Mouse (Mus musculus): ENCODE data around the gene Pip4k2a. TPM values are rescaled to one million over a fixed set of nuclear protein-coding genes. Genes with fewer than 3 reads are reported as not detected.

Pip4k2a gene
- polyA plus RNA-seq, 1 experiment, result not detected

DNA sequence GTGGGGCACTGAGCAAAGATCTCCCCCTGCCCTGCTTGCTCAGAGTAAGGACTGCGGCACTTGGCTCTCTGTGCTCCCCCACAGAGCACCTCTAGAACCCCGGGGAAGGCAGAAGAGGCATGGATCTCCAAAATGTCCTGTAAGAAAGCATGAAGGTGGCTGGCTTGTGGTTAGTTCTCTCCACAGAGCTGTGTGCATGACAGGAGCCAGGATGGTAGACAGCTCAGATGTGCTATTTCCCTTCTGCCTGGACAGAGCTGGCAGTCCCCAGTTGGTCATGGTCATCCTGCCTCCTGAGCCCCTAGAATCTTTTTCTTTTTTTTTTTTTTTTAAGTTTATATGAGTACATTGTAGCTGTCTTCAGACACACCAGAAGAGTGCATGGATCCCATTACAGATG, 27.5 kb downstream of the Pip4k2a start:
- WGBS, result 87% methylated on average over 2 of the region's 2 CpGs

DNA sequence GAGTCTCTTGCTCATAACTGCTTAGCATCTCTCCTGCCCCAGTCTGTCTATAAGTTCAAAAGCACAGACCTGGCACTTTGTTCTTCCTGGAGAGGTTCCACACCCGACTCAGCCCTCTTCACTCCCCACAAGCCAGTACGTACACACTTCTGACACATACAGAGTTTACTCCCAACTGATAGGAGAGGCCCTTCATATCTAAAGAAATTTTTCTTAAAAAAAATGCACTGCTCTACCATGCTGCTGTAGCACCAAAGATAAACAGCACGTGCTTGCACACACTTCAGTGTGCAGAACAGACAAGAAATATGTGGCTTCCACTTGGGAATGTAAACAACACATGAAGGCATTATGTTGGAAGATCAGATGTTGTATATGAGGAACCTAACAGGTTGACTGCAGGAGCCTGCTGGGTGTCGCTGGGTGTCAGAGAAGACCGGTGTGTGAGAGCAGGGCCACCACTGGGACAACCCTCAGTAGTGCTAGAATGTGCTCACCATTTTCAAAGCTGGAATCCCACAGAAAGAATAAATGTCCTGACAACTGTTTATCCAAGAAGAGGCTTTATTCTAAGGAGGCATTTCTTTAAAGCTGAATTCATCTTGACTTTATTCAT, 28.8 kb downstream of the Pip4k2a start:
- WGBS, result 86% methylated on average over 5 of the region's 5 CpGs
- H3K4me3 ChIP-seq (ENCODE audit: insufficient read depth, low read depth, low read length), result no peak overlapping the region
- TF ChIP-seq CTCF (IDR thresholded peaks at IDR 0.05; ENCODE audit: insufficient read depth, low read depth, low read length), result no peak
- TF ChIP-seq POLR2A (IDR thresholded peaks at IDR 0.05; ENCODE audit: insufficient read depth, low read depth, low read length), result no peak
- H3K27ac ChIP-seq (ENCODE audit: insufficient read depth, low read depth, low read length), result no peak overlapping the region
- peaks cover 2% of the 10 kb centered on the region; the same call in 1 of the 2 replicates for H3K4me1 ChIP-seq (ENCODE audit: control insufficient read depth, insufficient read depth, low read length)

More for the DNA sequence above, 27.5 kb downstream of the Pip4k2a start:
- H3K4me1 ChIP-seq (ENCODE audit: control insufficient read depth, insufficient read depth, low read length), result peaks cover 2% of the 10 kb centered on the region; the same call in 1 of the 2 replicates
- TF ChIP-seq CTCF (IDR thresholded peaks at IDR 0.05; ENCODE audit: insufficient read depth, low read depth, low read length), result no peak
- no peak for TF ChIP-seq POLR2A (IDR thresholded peaks at IDR 0.05; ENCODE audit: insufficient read depth, low read depth, low read length)
- no peak overlapping the region for H3K27ac ChIP-seq (ENCODE audit: insufficient read depth, low read depth, low read length)
- H3K4me3 ChIP-seq (ENCODE audit: insufficient read depth, low read depth, low read length), result no peak overlapping the region

DNA sequence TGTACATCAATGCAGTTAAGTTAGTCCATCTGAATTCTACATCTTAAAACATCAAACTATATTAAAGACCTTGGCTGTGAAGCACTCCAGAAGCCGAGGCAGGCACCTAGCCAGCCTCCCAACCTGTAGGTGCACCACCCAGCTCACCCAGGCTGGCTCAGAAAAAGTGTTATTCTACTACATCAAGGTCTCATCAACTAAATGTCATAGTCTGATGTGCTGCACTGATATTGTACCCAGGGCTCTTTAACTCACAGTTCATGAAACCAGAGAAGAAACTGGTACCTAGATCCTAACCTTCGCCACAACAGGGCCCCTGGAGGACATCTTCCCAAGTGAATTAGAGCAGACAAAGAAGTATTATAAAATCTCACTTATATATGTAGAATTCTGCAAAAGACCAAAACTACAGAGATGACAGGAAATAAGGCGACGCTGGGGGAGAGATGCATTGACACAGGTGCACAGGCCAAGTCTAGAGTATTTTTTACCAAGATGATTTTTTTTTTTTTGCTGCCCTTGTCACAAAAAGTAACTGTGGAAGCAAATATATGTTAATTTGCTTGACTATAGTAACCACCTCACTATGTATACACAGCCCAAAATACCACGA, 30.4 kb downstream of the Pip4k2a start:
- 95% methylated on average over 5 of the region's 5 CpGs for WGBS
- Histone ChIP-seq H3K4me3 (ENCODE audit: insufficient read depth, low read depth, low read length) (no peak overlapping the region), H3K4me1 (ENCODE audit: control insufficient read depth, insufficient read depth, low read length) (peaks cover 8% of the 10 kb centered on the region; the same call in 1 of the 2 replicates), H3K27ac (ENCODE audit: insufficient read depth, low read depth, low read length) (no peak overlapping the region)
- TF ChIP-seq CTCF (IDR thresholded peaks at IDR 0.05; ENCODE audit: insufficient read depth, low read depth, low read length) (no peak), POLR2A (IDR thresholded peaks at IDR 0.05; ENCODE audit: insufficient read depth, low read depth, low read length) (no peak)

DNA sequence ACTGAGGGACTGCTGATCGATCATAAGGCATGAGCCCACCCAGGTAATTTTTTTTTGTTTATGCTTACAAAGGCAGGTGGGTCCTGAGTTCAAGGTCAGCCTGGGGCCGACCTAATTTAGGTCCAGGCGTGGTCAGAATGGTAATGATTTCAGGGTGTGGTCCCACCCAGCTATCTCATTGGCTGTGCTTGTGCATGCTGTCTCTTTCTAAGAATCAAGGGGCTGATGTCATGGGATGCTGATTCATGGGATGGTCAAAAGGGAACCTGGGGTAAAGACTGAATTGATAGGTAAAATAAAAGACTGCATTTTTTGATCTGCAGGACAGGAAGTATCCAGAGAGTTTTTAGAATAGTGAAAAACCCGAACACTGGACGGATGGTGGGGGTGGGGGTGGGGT, 31.4 kb downstream of the Pip4k2a start:
- TF ChIP-seq CTCF (IDR thresholded peaks at IDR 0.05; ENCODE audit: insufficient read depth, low read depth, low read length) (no peak), POLR2A (IDR thresholded peaks at IDR 0.05; ENCODE audit: insufficient read depth, low read depth, low read length) (no peak)
- peaks cover 8% of the 10 kb centered on the region; the same call in 1 of the 2 replicates for H3K4me1 ChIP-seq (ENCODE audit: control insufficient read depth, insufficient read depth, low read length)
- H3K27ac ChIP-seq (ENCODE audit: insufficient read depth, low read depth, low read length), result no peak overlapping the region
- 96% methylated on average over 5 of the region's 5 CpGs for WGBS
- H3K4me3 ChIP-seq (ENCODE audit: insufficient read depth, low read depth, low read length), result no peak overlapping the region

DNA sequence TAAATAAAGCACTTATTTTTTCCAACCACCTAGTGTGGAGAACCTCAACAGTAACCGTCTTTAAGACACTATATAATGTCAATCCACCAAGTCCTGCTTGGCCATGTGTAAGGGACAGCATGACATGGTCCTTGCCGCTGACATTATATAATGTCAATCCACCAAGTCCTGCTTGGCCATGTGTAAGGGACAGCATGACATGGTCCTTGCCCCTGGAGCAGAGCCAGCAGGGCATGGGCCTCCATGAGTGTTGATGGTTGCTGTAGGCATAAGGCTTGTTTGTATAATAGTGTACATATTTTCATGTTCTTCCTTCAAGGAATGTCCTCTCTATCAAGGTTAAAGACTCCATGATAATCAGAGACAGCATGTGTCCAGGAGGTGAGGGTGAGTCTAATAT, 32.0 kb downstream of the Pip4k2a start:
- WGBS, result 100% methylated on average over 2 of the region's 2 CpGs
- Histone ChIP-seq H3K4me3 (ENCODE audit: insufficient read depth, low read depth, low read length) (no peak overlapping the region), H3K4me1 (ENCODE audit: control insufficient read depth, insufficient read depth, low read length) (peaks cover 8% of the 10 kb centered on the region; the same call in 1 of the 2 replicates), H3K27ac (ENCODE audit: insufficient read depth, low read depth, low read length) (no peak overlapping the region)
- no peak for TF ChIP-seq CTCF (IDR thresholded peaks at IDR 0.05; ENCODE audit: insufficient read depth, low read depth, low read length)
- TF ChIP-seq POLR2A (IDR thresholded peaks at IDR 0.05; ENCODE audit: insufficient read depth, low read depth, low read length), result no peak

DNA sequence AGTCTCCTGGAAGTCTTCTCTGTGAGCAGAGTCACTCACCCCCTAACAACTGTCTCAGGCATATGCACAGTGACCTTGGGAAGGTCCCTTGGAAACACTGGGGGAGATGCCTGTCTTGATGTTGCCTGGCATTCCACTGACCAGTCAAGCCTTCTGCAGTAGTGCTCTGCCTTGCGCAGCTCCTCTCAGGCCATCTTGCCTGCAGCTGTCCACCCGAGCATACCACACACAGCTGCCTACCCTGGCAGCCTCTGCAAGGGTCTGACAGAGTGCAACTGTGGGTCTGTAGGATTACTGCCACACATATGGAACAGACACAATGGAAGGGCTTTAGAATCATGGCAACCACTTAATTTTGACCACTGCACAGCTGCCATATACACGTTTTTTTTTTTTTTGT, 32.8 kb downstream of the Pip4k2a start:
- H3K4me3 ChIP-seq (ENCODE audit: insufficient read depth, low read depth, low read length), result no peak overlapping the region
- H3K27ac ChIP-seq (ENCODE audit: insufficient read depth, low read depth, low read length), result no peak overlapping the region
- peaks cover 5% of the 10 kb centered on the region; the same call in 1 of the 2 replicates for H3K4me1 ChIP-seq (ENCODE audit: control insufficient read depth, insufficient read depth, low read length)
- TF ChIP-seq POLR2A (IDR thresholded peaks at IDR 0.05; ENCODE audit: insufficient read depth, low read depth, low read length), result no peak
- no peak for TF ChIP-seq CTCF (IDR thresholded peaks at IDR 0.05; ENCODE audit: insufficient read depth, low read depth, low read length)
- WGBS, result 87% methylated on average over 3 of the region's 3 CpGs

DNA sequence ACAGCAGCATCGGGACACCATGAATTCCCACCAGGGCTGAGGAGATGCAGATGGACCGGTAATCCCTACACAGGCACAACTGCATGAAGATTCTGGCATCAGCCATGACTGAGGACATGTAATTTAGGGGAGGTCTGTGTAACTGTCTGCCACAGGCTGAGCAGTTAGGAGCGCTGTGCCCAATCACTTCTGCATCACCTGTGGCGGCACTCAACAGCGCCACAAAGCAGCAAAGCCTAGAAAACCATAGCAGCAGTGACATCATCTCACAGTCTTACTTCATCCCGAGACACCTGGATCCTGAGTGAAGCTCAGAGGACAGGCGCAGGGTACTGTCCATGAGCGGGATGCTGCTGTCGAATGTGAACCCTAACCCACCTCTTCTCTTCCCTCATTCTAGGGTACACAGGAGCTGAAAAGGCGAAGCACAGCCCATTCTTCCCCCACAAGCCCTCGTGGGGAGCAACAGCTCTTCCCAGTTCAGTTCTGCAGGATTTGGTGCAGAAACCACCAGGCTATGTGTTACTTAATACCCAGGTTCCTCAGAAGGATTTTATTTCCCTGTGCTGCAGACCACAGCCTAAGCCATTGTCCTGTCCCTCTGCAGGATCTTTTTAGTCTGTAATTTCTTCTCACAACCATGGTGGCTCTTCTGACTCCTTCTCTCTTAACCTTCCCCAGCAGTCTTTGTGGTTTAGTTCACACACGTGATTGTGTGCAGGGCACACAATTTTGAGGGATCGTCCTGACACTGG, 34.5 kb downstream of the Pip4k2a start:
- no peak overlapping the region for H3K4me3 ChIP-seq (ENCODE audit: insufficient read depth, low read depth, low read length)
- TF ChIP-seq CTCF (IDR thresholded peaks at IDR 0.05; ENCODE audit: insufficient read depth, low read depth, low read length) (no peak), POLR2A (IDR thresholded peaks at IDR 0.05; ENCODE audit: insufficient read depth, low read depth, low read length) (no peak)
- H3K27ac ChIP-seq (ENCODE audit: insufficient read depth, low read depth, low read length), result no peak overlapping the region
- WGBS, result 83% methylated on average over 13 of the region's 13 CpGs
- peaks cover 7% of the 10 kb centered on the region; the same call in 1 of the 2 replicates for H3K4me1 ChIP-seq (ENCODE audit: control insufficient read depth, insufficient read depth, low read length)

DNA sequence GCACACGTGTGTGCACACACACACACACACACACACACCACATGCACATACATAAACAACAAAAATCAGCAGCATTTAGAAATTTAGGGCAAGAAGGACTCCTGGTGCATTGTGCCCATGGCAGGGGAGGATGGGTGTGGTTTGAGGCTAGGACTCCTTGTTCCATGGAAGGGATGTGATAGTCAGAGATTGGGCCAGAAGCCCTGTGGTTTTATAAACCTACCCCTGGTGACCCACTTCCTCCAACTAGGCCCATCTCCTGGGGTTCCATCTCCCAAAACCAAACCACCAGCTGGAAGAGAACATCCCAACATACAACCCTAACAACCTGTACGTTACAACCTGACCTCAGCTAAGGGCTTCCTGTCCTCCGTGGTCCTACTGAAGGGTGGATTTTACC, 35.4 kb downstream of the Pip4k2a start:
- TF ChIP-seq POLR2A (IDR thresholded peaks at IDR 0.05; ENCODE audit: insufficient read depth, low read depth, low read length), result no peak
- no peak for TF ChIP-seq CTCF (IDR thresholded peaks at IDR 0.05; ENCODE audit: insufficient read depth, low read depth, low read length)
- H3K27ac ChIP-seq (ENCODE audit: insufficient read depth, low read depth, low read length), result no peak overlapping the region
- WGBS, result 89% methylated on average over 3 of the region's 3 CpGs
- peaks cover 12% of the 10 kb centered on the region for H3K4me1 ChIP-seq (ENCODE audit: control insufficient read depth, insufficient read depth, low read length)
- H3K4me3 ChIP-seq (ENCODE audit: insufficient read depth, low read depth, low read length), result no peak overlapping the region
